ENCODE assay signal across 19 mouse cellular contexts in genomic region chr3:128192046-128192800, GRCm38 (mm10).
DNase-seq lines count a peak whose midpoint lies in the region; ATAC-seq lines count a peak whose summit lies in the region.
"Had no signal": no experiment of that assay in that cellular context is flagged by ENCODE, and none has a peak within 500 bp of the region (broad histone marks: within the 10 kb centered on the region; RNA-seq: fewer than 3 reads in every experiment).

No protein-coding gene starts in this region.

- H3K27ac ChIP-seq in heart, embryonic 12.5 days (ENCODE audit: poor library complexity, severe bottlenecking) = no peak overlapping the region
- peak overlapping the region; percentile 52; the same call in 1 of the 2 replicates for H3K27ac ChIP-seq in midbrain, embryonic 10.5 days (replicated peaks)
- H3K27ac ChIP-seq in midbrain, embryonic 15.5 days = no peak overlapping the region
- H3K27ac ChIP-seq in intestine, embryonic 15.5 days = 0 out of 2 replicates have a peak overlapping the region, but pooled peaks have one; percentile 15
- no peak overlapping the region for H3K27ac ChIP-seq in forebrain, embryonic 15.5 days (replicated peaks)
- H3K27ac ChIP-seq: embryonic facial prominence, embryonic 13.5 days; hindbrain, embryonic 13.5 days; lung, embryonic 15.5 days; midbrain, embryonic 13.5 days had no signal

- 25% methylated on average over 17 of the region's 17 CpGs for WGBS in heart, embryonic 12.5 days
- 66% methylated on average over 17 of the region's 17 CpGs for WGBS in midbrain, embryonic 10.5 days
- 47% methylated on average over 17 of the region's 17 CpGs for WGBS in midbrain, embryonic 15.5 days
- WGBS in intestine, embryonic 15.5 days = 28% methylated on average over 17 of the region's 17 CpGs
- 69% methylated on average over 17 of the region's 17 CpGs for WGBS in forebrain, embryonic 15.5 days

- no peak for ATAC-seq in heart, embryonic 12.5 days (ENCODE audit: insufficient number of reproducible peaks, low FRiP score)
- no peak for ATAC-seq in midbrain, embryonic 15.5 days (replicated peaks)
- peak; percentile 51 for ATAC-seq in intestine, embryonic 15.5 days
- ATAC-seq in forebrain, embryonic 15.5 days (replicated peaks) = no peak
- ATAC-seq: forebrain, postnatal 0 days; midbrain, embryonic 13.5 days; Patski had no signal

- no peak for DNase-seq in heart, postnatal 4 days
- DNase-seq in midbrain, embryonic 10.5 days (ENCODE audit: low spot score) = no peak
- peak; percentile 43 for DNase-seq in adrenal gland, postnatal 14 days
- DNase-seq: cerebellum, adult 18-20 months; cerebellum, postnatal 36 days; forebrain, postnatal 0 days; kidney, adult 18-20 months; kidney, postnatal 10 days; left cerebral cortex, postnatal 4 days; thymus, postnatal 36 days had no signal

- H3K4me3 ChIP-seq in heart, embryonic 12.5 days = no peak overlapping the region
- no peak overlapping the region for H3K4me3 ChIP-seq in midbrain, embryonic 10.5 days
- H3K4me3 ChIP-seq in midbrain, embryonic 15.5 days = no peak overlapping the region
- H3K4me3 ChIP-seq in intestine, embryonic 15.5 days (replicated peaks) = no peak overlapping the region
- H3K4me3 ChIP-seq in forebrain, embryonic 15.5 days = no peak overlapping the region
- H3K4me3 ChIP-seq: embryonic facial prominence, embryonic 13.5 days; hindbrain, embryonic 13.5 days; lung, embryonic 15.5 days; midbrain, embryonic 13.5 days had no signal

- H3K4me2 ChIP-seq in heart, embryonic 12.5 days = peak overlapping the region; percentile 47
- H3K4me2 ChIP-seq in midbrain, embryonic 15.5 days = no peak overlapping the region
- H3K4me2 ChIP-seq in intestine, embryonic 15.5 days (replicated peaks) = no peak overlapping the region; the same call in 1 of the 2 replicates
- H3K4me2 ChIP-seq in forebrain, embryonic 15.5 days (replicated peaks) = no peak overlapping the region
- H3K4me2 ChIP-seq: embryonic facial prominence, embryonic 13.5 days; hindbrain, embryonic 13.5 days; lung, embryonic 15.5 days; midbrain, embryonic 13.5 days had no signal

- H3K36me3 ChIP-seq in heart, embryonic 12.5 days = no peaks in the 10 kb centered on the region
- no peaks in the 10 kb centered on the region for H3K36me3 ChIP-seq in midbrain, embryonic 10.5 days
- no peaks in the 10 kb centered on the region for H3K36me3 ChIP-seq in midbrain, embryonic 15.5 days (replicated peaks)
- H3K36me3 ChIP-seq in intestine, embryonic 15.5 days = no peaks in the 10 kb centered on the region
- H3K36me3 ChIP-seq in forebrain, embryonic 15.5 days = no peaks in the 10 kb centered on the region
- H3K36me3 ChIP-seq: embryonic facial prominence, embryonic 13.5 days; hindbrain, embryonic 13.5 days; lung, embryonic 15.5 days; midbrain, embryonic 13.5 days had no signal

- H3K27me3 ChIP-seq in heart, embryonic 12.5 days (replicated peaks) = peaks cover 4% of the 10 kb centered on the region; the same call in 1 of the 2 replicates
- no peaks in the 10 kb centered on the region for H3K27me3 ChIP-seq in midbrain, embryonic 10.5 days (ENCODE audit: low read depth, poor library complexity, severe bottlenecking)
- no peaks in the 10 kb centered on the region for H3K27me3 ChIP-seq in midbrain, embryonic 15.5 days (replicated peaks)
- no peaks in the 10 kb centered on the region for H3K27me3 ChIP-seq in intestine, embryonic 15.5 days (replicated peaks)
- H3K27me3 ChIP-seq in forebrain, embryonic 15.5 days = no peaks in the 10 kb centered on the region
- H3K27me3 ChIP-seq: embryonic facial prominence, embryonic 13.5 days; hindbrain, embryonic 13.5 days; Patski had no signal

- H3K9ac ChIP-seq in heart, embryonic 12.5 days = peak overlapping the region; percentile 10; the same call in 1 of the 2 replicates
- no peak overlapping the region for H3K9ac ChIP-seq in midbrain, embryonic 15.5 days
- no peak overlapping the region for H3K9ac ChIP-seq in intestine, embryonic 15.5 days
- H3K9ac ChIP-seq in forebrain, embryonic 15.5 days (replicated peaks) = no peak overlapping the region
- H3K9ac ChIP-seq: embryonic facial prominence, embryonic 13.5 days; forebrain, postnatal 0 days; hindbrain, embryonic 13.5 days; lung, embryonic 15.5 days; midbrain, embryonic 13.5 days had no signal

- H3K9me3 ChIP-seq in heart, embryonic 12.5 days (replicated peaks) = no peaks in the 10 kb centered on the region
- H3K9me3 ChIP-seq in midbrain, embryonic 10.5 days (replicated peaks) = no peaks in the 10 kb centered on the region
- H3K9me3 ChIP-seq in midbrain, embryonic 15.5 days = no peaks in the 10 kb centered on the region
- H3K9me3 ChIP-seq in intestine, embryonic 15.5 days = no peaks in the 10 kb centered on the region
- no peaks in the 10 kb centered on the region for H3K9me3 ChIP-seq in forebrain, embryonic 15.5 days
- H3K9me3 ChIP-seq: embryonic facial prominence, embryonic 13.5 days; hindbrain, embryonic 13.5 days; lung, embryonic 15.5 days; midbrain, embryonic 13.5 days had no signal

- peaks cover 11% of the 10 kb centered on the region for H3K4me1 ChIP-seq in heart, embryonic 12.5 days (replicated peaks)
- peaks cover 22% of the 10 kb centered on the region for H3K4me1 ChIP-seq in midbrain, embryonic 10.5 days
- no peaks in the 10 kb centered on the region for H3K4me1 ChIP-seq in midbrain, embryonic 15.5 days
- 0 out of 2 replicates have a peak, but pooled peaks cover 7% of the 10 kb centered on the region for H3K4me1 ChIP-seq in intestine, embryonic 15.5 days (replicated peaks)
- H3K4me1 ChIP-seq in forebrain, embryonic 15.5 days = no peaks in the 10 kb centered on the region
- H3K4me1 ChIP-seq: embryonic facial prominence, embryonic 13.5 days; hindbrain, embryonic 13.5 days; lung, embryonic 15.5 days had no signal

Comparison
In these comparisons a context has a peak if more than half of its experiments do, and no peak if none do; other contexts are left out.
1. H3K27ac ChIP-seq: peak in midbrain, embryonic 10.5 days (single experiment) and intestine, embryonic 15.5 days (single experiment); none in heart, embryonic 12.5 days (single experiment), midbrain, embryonic 15.5 days (single experiment) and forebrain, embryonic 15.5 days (single experiment).